Comparison of ENCODE assay signal across 11 mouse cellular contexts in genomic region chr12:78981938-78982825, GRCm38 (mm10). TPM values are rescaled to one million over a fixed set of nuclear protein-coding genes. Genes with fewer than 3 reads are reported as not detected.
A peak's percentile ranks its signal among the peaks of the same experiment; 100 is the strongest.
DNase-seq lines count a peak whose midpoint lies in the region; ATAC-seq and TF ChIP-seq lines count a peak whose summit lies in the region.
"Had no signal": no experiment of that assay in that cellular context is flagged by ENCODE, and none has a peak within 500 bp of the region (broad histone marks: within the 10 kb centered on the region; RNA-seq: fewer than 3 reads in every experiment).

No protein-coding gene starts in this region.

- H3K4me3 ChIP-seq in stomach, postnatal 0 days (ENCODE audit: low read depth, low read length), result no peak overlapping the region
- no peak overlapping the region for H3K4me3 ChIP-seq in forebrain, embryonic 13.5 days
- H3K4me3 ChIP-seq: hindbrain, embryonic 10.5 days had no signal

- no peak overlapping the region for H3K27ac ChIP-seq in stomach, postnatal 0 days (replicated peaks)
- H3K27ac ChIP-seq in forebrain, embryonic 13.5 days, result no peak overlapping the region
- H3K27ac ChIP-seq: hindbrain, embryonic 10.5 days had no signal

- no peaks in the 10 kb centered on the region for H3K36me3 ChIP-seq in stomach, postnatal 0 days (ENCODE audit: control insufficient read depth, insufficient read depth, low read length)
- H3K36me3 ChIP-seq in forebrain, embryonic 13.5 days (ENCODE audit: poor library complexity, severe bottlenecking), result no peaks in the 10 kb centered on the region
- H3K36me3 ChIP-seq: hindbrain, embryonic 10.5 days had no signal

- no peak overlapping the region for H3K9ac ChIP-seq in stomach, postnatal 0 days (ENCODE audit: low read length)
- no peak overlapping the region for H3K9ac ChIP-seq in forebrain, embryonic 13.5 days

- no peaks in the 10 kb centered on the region for H3K9me3 ChIP-seq in stomach, postnatal 0 days (ENCODE audit: control insufficient read depth, low read length)
- H3K9me3 ChIP-seq in forebrain, embryonic 13.5 days (replicated peaks), result no peaks in the 10 kb centered on the region
- H3K9me3 ChIP-seq: hindbrain, embryonic 10.5 days had no signal

- TF ChIP-seq CTCF in stomach, postnatal 0 days (IDR thresholded peaks at IDR 0.05; ENCODE audit: low read depth), result 0 out of 2 replicates have a peak, but pooled peaks have one; percentile 16

- H3K4me2 ChIP-seq in stomach, postnatal 0 days (replicated peaks; ENCODE audit: low read depth), result no peak overlapping the region
- no peak overlapping the region for H3K4me2 ChIP-seq in forebrain, embryonic 13.5 days

- ATAC-seq in stomach, postnatal 0 days (ENCODE audit: low FRiP score, low TSS enrichment), result 0 out of 2 replicates have a peak, but pooled peaks have one; percentile 16
- no peak for ATAC-seq in forebrain, embryonic 13.5 days

- H3K27me3 ChIP-seq in stomach, postnatal 0 days (ENCODE audit: control insufficient read depth, insufficient read depth, low read length), result no peaks in the 10 kb centered on the region
- no peaks in the 10 kb centered on the region for H3K27me3 ChIP-seq in forebrain, embryonic 13.5 days

- no peak for TF ChIP-seq EP300 in stomach, postnatal 0 days (optimal IDR thresholded peaks at IDR 0.05)

- H3K4me1 ChIP-seq in stomach, postnatal 0 days (replicated peaks; ENCODE audit: control insufficient read depth, insufficient read depth), result no peaks in the 10 kb centered on the region
- peaks cover 15% of the 10 kb centered on the region for H3K4me1 ChIP-seq in forebrain, embryonic 13.5 days
- H3K4me1 ChIP-seq: hindbrain, embryonic 10.5 days had no signal

- DNase-seq in kidney, adult 11 months, result peak; percentile 25
- DNase-seq in kidney, postnatal 4 days, result no peak
- peak; percentile 17 for DNase-seq in thymus, postnatal 14 days
- no peak for DNase-seq in thymus, adult 18-20 months
- DNase-seq in kidney, adult 9 months, result peak; percentile 63
- DNase-seq in stomach, postnatal 0 days (ENCODE audit: low spot score), result no peak
- no peak for DNase-seq in adrenal gland, postnatal 36 days
- DNase-seq: left cerebral cortex, postnatal 4 days; spleen, adult 18-20 months had no signal

- 45% methylated on average over 9 of the region's 9 CpGs for WGBS in stomach, postnatal 0 days
- WGBS in forebrain, embryonic 13.5 days, result 80% methylated on average over 9 of the region's 9 CpGs

RNA-seq across cellular contexts. Expression of gene Tmem229b, which starts 25.2 kb away (rescaled TPM):
- polyA plus RNA-seq in stomach, postnatal 0 days (2015; fragmentation: Nextera tagmentation; extraction: Ambion mirVana), result 4.7 and 4.9 TPM in 2 replicates
- total RNA-seq in adrenal gland, postnatal 36 days (2021), result 10 to 100 TPM in 1 of 2 experiments, 1 to 10 TPM in 1; 7.2 to 10.1 TPM
- 25.3 and 29.1 TPM in 2 replicates for polyA plus RNA-seq in forebrain, embryonic 13.5 days (2015; fragmentation: Nextera tagmentation; extraction: Ambion mirVana)

RNA-seq across cellular contexts. Expression of gene Plekhh1, which starts 46.8 kb away (rescaled TPM):
- 6.1 and 6.9 TPM in 2 replicates for polyA plus RNA-seq in stomach, postnatal 0 days (2015; fragmentation: Nextera tagmentation; extraction: Ambion mirVana)
- total RNA-seq in adrenal gland, postnatal 36 days (2021), result 1 to 10 TPM; 1.5 to 2.2 TPM
- polyA plus RNA-seq in forebrain, embryonic 13.5 days (2015; fragmentation: Nextera tagmentation; extraction: Ambion mirVana), result 2.8 and 3.0 TPM in 2 replicates

Comparison
In these comparisons a context has a peak if more than half of its experiments do, and no peak if none do; other contexts are left out.
1. DNase-seq: peak in kidney, adult 11 months (single experiment), thymus, postnatal 14 days (single experiment) and kidney, adult 9 months (single experiment); none in kidney, postnatal 4 days (0 of 2), thymus, adult 18-20 months (0 of 2), stomach, postnatal 0 days (single experiment) and adrenal gland, postnatal 36 days (0 of 2).